In genomic region chr1:130864238-130864637, GRCm38 (mm10) we compare ENCODE assay signal across 11 mouse cellular contexts. TPM values are rescaled to one million over a fixed set of nuclear protein-coding genes. Genes with fewer than 3 reads are reported as not detected.
DNase-seq lines count a peak whose midpoint lies in the region; ATAC-seq lines count a peak whose summit lies in the region.
"Had no signal": no experiment of that assay in that cellular context is flagged by ENCODE, and none has a peak within 500 bp of the region (broad histone marks: within the 10 kb centered on the region; RNA-seq: fewer than 3 reads in every experiment).

No protein-coding gene starts in this region.

- DNase-seq in layer of hippocampus, adult 9-11 months = peak; percentile 22
- DNase-seq in layer of hippocampus, adult 9-10 months (ENCODE audit: low spot score) = no peak
- peak; percentile 26 for DNase-seq in cerebellum, adult 9-10 months
- DNase-seq in thymus, postnatal 4 days = peak; percentile 51
- DNase-seq in layer of hippocampus, adult 11-12 months (ENCODE audit: low spot score) = no peak
- no peak for DNase-seq in right cerebral cortex, postnatal 4 days
- DNase-seq: adrenal gland, adult 8-10 months; kidney, adult 9 months had no signal

- ATAC-seq in neutrophil, adult 5-6 weeks (ENCODE audit: extremely low read depth, insufficient number of reproducible peaks, low FRiP score, poor library complexity, severe bottlenecking) = peak; percentile 91

RNA-seq across cellular contexts. Expression of gene Fcmr, which starts 1.2 kb away (rescaled TPM):
- total RNA-seq in neutrophil, adult 5-6 weeks (2017) = 429 and 440 TPM in 2 replicates
- total RNA-seq: left cerebral cortex, adult 18-20 months; MEL had no signal

RNA-seq across cellular contexts. Expression of gene Il24, which starts 23.0 kb away (rescaled TPM):
- not detected in 2 replicates for total RNA-seq in neutrophil, adult 5-6 weeks (2017)
- total RNA-seq: adrenal gland, adult 8-10 months; left cerebral cortex, adult 18-20 months; MEL had no signal

RNA-seq across cellular contexts. Expression of gene Pigr, which starts 37.8 kb away (rescaled TPM):
- total RNA-seq in neutrophil, adult 5-6 weeks (2017) = 1.5 and 1.8 TPM in 2 replicates
- total RNA-seq: left cerebral cortex, adult 18-20 months; MEL had no signal

RNA-seq across cellular contexts. Expression of gene Il20, which starts 47.0 kb away (rescaled TPM):
- total RNA-seq in neutrophil, adult 5-6 weeks (2017) = 0.74 TPM in 1 of 2 replicates, not detected in the other
- total RNA-seq: adrenal gland, adult 8-10 months; left cerebral cortex, adult 18-20 months; MEL had no signal

Comparison
In these comparisons a context has a peak if more than half of its experiments do, and no peak if none do; other contexts are left out.
1. DNase-seq: peak in layer of hippocampus, adult 9-11 months (single experiment), cerebellum, adult 9-10 months (single experiment) and thymus, postnatal 4 days (single experiment); none in layer of hippocampus, adult 9-10 months (single experiment), layer of hippocampus, adult 11-12 months (single experiment) and right cerebral cortex, postnatal 4 days (single experiment).